Mouse (Mus musculus): ENCODE measurements around the gene Avpr1b.
"Not testable (repeated sequence)": the region's sequence is repeated elsewhere in the genome, so short reads cannot be mapped to it uniquely, and the experiment has no call there.

Avpr1b gene

GRCm38 (mm10) chr1:131598905-131599304, at the start of gene Avpr1b:
Gene Avpr1b, plus strand, starts transcription at chr1:131599239.
- no peak for DNase-seq (ENCODE audit: low spot score in 2 of 2)

GRCm38 (mm10) chr1:131551956-131552355, 47.1 kb upstream of the Avpr1b start:
- DNase-seq (ENCODE audit: low spot score in 2 of 2), result no peak

GRCm38 (mm10) chr1:131553428-131553827, 45.6 kb upstream of the Avpr1b start:
- no peak for DNase-seq (ENCODE audit: low spot score in 2 of 2)

DNA sequence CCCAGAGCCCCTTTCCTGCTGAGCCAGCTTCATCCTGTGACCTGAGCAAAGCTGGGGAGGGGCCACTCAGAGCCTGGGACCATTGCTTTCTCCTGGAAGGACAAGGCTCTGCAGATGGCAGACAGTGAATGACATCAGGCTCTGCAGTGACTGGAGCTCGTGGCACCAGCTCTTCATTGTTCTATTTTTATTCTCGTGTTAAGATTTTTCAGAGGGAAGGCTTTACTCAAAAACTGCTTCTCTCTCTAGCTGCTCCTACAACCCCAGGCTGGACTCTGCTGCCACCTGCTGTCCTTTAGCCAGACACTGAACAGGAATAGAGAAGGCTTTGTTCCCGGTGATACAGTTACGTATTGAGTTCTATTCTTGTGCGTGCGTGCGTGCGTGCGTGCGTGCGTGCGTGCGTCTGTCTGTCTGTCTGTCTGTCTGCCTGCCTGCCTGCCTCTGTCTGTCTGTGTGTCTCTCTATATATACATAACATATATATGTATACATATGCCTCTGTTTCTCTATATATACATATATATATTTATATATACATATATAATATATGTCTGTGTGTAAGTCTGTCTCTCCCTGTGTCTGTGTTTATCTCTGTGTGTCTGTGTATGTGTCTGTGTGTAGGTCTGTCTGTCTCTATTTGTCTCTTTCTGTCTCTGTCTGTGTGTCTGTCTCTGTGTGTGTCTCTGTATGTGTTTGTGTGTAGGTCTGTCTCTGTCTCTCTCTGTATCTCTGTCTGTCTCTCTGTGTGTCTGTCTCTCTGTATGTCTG, 43.8 kb upstream of the Avpr1b start:
- DNase-seq (ENCODE audit: low spot score in 2 of 2), result peak; percentile 88

GRCm38 (mm10) chr1:131560500-131560899, 38.5 kb upstream of the Avpr1b start:
- DNase-seq (ENCODE audit: low spot score in 2 of 2), result no peak

DNA sequence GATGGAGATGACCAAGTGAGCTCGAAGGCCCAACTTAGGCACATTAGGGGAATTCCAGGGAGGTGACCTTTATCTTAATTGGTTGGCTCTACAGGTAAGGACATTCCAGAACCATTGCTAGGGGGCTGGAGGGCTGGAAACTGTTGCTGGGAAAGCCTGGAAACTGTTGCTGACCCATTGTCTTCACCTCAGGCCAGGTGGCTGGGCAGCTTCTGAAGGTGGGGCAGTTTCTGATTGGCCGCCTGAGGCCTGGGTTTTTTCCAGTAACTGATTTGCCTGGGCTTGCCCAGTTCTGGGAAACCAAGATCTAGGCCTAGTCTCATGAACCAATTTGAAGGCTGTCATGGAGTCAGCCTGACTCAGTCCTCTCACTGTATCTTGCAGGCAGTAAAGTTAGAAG, 37.0 kb upstream of the Avpr1b start:
- DNase-seq (ENCODE audit: low spot score in 2 of 2), result no peak

DNA sequence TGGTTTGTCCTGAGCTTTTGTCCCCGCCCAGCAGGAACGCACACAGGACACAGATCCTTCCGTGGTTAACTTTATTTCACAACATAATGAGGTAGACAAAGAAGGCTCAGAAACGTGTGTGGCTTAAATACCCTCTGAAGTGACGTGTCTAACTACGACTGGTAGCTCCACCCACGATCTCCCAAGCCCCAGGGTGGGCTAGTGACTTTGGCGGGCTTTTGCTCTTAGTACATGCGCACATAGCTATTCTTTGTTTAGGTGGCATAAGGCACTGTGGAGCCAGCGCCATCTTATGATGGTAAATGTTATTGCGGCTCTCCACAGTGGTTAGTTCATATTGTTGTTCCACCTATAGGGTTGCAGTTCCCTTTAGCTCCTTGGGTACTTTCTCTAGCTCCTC, 33.0 kb upstream of the Avpr1b start:
- DNase-seq (ENCODE audit: low spot score in 2 of 2), result not testable (repeated sequence)

- DNase-seq (ENCODE audit: low spot score in 2 of 2), result no peak
These were observed 29.3 kb upstream of the Avpr1b start for GRCm38 (mm10) chr1:131569721-131570120.

- DNase-seq (ENCODE audit: low spot score in 2 of 2), result no peak
These were observed 28.6 kb upstream of the Avpr1b start for GRCm38 (mm10) chr1:131570391-131570790.

GRCm38 (mm10) chr1:131573721-131574120, 25.3 kb upstream of the Avpr1b start:
- no peak for DNase-seq (ENCODE audit: low spot score in 2 of 2)

- no peak for DNase-seq (ENCODE audit: low spot score in 2 of 2)
These were observed 19.9 kb upstream of the Avpr1b start for GRCm38 (mm10) chr1:131578943-131579680.

- no peak for DNase-seq (ENCODE audit: low spot score in 2 of 2)
These were observed 18.6 kb upstream of the Avpr1b start for GRCm38 (mm10) chr1:131580389-131580788.

DNA sequence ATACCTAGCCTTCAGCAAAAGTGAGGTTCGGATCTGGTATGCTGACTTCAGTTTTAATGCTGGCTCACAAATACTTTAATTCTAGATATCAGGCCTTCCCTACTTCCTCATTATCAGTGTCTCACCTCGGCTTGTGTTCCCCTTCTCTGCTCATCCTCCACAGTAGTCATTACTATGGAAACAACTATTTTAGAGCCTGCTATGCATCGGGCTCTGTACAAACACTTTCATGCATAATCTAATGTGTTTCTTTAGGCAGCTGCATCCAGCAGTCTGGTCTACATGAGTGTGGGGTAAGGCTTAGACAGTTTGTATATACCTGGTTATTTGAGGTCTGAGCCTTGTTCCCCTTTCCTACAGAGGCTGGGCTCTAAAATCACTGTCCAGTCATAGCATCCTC, 15.4 kb upstream of the Avpr1b start:
- no peak for DNase-seq (ENCODE audit: low spot score in 2 of 2)

DNA sequence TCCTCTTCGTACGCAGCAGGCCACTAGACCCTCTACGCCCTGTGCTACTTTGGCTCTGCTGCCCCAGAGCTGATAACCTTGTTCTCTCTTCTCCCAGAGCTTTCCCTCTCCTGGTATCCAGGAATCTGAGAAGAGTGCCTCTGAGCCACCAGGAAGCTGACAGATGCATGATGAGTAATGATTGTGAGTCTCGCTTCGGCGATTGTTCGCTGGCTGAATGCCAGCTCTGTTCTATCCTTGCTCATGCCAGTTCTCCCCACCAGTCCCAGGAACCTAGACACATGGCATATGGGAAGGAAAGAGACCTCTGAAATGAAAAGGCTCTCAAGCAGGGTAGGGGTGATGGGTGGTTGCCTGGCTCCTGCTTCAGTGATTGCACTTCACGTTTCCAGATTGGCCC, 12.2 kb upstream of the Avpr1b start:
- peak; percentile 60 to 63 for DNase-seq (ENCODE audit: low spot score in 2 of 2)

DNA sequence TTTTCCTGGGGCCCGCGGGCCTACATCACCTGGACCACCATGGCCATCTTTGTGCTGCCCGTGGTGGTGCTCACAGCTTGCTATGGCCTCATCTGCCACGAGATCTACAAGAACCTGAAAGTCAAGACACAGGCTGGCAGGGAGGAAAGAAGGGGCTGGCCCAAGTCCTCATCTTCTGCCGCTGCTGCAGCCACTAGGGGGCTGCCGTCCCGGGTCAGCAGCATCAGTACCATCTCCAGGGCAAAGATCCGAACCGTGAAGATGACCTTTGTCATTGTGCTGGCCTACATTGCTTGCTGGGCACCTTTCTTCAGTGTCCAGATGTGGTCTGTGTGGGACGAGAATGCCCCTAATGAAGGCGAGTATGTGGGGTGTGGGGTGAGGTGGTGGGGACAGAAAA, 1.3 kb downstream of the Avpr1b start:
- DNase-seq (ENCODE audit: low spot score in 2 of 2), result no peak

DNA sequence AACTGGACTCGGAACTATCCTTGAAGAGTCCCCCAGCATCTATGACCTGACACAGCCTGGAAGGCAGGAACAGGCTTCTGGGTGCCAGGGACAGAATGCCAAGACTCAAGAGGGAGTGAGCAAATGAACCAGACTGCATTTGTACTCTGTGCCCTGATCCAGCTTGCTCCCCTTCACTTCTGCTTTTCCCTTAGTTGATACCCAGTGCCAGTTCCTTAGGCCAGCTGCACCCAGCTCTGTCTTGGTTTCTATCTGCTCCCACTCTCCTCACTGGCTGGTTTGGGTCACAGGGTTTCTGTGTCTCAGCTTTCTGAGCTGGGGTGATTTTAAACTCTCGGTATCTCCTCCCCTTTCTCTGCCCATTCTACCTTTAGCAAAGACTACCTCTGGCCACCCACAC, 7.7 kb downstream of the Avpr1b start:
- no peak for DNase-seq (ENCODE audit: low spot score in 2 of 2)

GRCm38 (mm10) chr1:131612556-131613155, 13.6 kb downstream of the Avpr1b start:
- DNase-seq (ENCODE audit: low spot score in 2 of 2), result no peak

GRCm38 (mm10) chr1:131613361-131614133, 14.5 kb downstream of the Avpr1b start:
- peak; percentile 69 to 71 for DNase-seq (ENCODE audit: low spot score in 2 of 2)

DNA sequence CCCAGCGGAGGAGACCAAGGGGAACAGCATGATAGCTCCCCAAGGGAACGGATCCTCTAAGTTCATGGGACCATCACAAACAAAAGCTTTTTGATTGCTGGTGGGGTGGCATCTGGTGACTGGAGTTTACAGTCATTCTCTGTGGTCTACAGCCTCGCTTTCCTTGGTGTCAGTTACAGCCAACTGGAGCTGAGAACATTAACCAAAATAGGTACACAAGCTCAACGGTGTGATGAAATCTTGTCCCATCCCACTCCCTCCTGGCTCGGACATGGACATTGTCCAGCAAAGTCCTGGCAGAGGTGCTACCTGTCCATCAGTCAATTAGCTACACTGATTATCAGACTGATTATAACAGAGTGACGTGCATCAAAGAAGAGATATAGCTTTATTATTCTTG, 15.6 kb downstream of the Avpr1b start:
- no peak for DNase-seq (ENCODE audit: low spot score in 2 of 2)

GRCm38 (mm10) chr1:131616131-131616530, 17.1 kb downstream of the Avpr1b start:
- no peak for DNase-seq (ENCODE audit: low spot score in 2 of 2)

DNA sequence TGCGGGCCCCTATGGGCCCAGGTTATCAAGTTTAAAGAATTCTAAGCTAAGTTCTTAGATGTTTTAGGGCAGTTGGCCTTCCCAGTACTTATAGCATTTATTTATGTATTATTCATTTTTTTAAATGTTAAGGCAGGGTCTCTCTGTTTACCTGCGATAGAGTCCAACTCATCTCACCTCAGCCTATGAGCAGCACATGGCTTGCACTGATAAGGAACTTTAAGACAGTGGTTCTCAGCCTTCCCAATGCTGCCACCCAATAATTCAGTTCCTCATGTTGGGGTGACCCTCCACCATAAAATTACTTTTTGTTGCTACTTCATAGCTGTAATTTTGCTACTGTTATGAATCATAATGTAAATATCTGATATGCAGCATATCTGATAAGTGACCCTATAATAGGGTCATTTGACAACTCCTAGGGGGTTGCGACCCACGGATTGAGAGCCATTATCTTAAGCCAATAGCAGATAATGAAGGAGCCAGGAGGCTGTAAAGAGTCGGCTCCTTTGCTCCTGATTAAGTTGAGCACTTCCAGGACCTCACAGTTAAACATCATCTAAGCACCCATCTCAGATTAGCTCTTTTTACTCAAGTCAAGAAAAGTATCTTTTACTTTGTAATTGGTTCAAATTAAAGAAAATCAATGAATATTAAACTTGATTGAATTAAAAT, 17.6 kb downstream of the Avpr1b start:
- no peak for DNase-seq (ENCODE audit: low spot score in 2 of 2)
